Mouse (Mus musculus): ENCODE measurements around the gene Ano8.

Ano8 gene

GRCm38 (mm10) chr8:71470146-71470912 lies 15.4 kb downstream of the Ano8 start:
- no peak for DNase-seq

GRCm38 (mm10) chr8:71469411-71469810 lies 16.4 kb downstream of the Ano8 start:
- DNase-seq, result peak; percentile 63

GRCm38 (mm10) chr8:71468916-71469315 lies 16.8 kb downstream of the Ano8 start, which contains the start of gene Dda1:
Gene Dda1, plus strand, starts transcription at chr8:71469199.
- peak; percentile 96 for DNase-seq

GRCm38 (mm10) chr8:71468001-71468400 lies 17.8 kb downstream of the Ano8 start:
- DNase-seq, result no peak

- DNase-seq, result no peak
Observed at GRCm38 (mm10) chr8:71467201-71467600, 18.6 kb downstream of the Ano8 start.

GRCm38 (mm10) chr8:71466198-71466597 lies 19.6 kb downstream of the Ano8 start:
- DNase-seq, result no peak

GRCm38 (mm10) chr8:71465733-71466132 lies 20.0 kb downstream of the Ano8 start:
- DNase-seq, result no peak

GRCm38 (mm10) chr8:71464513-71465500 lies 21.0 kb downstream of the Ano8 start, which contains the start of gene Mrpl34:
Gene Mrpl34, plus strand, starts transcription at chr8:71464959.
- DNase-seq, result peak; percentile 99

- peak; percentile 99 for DNase-seq
Observed at GRCm38 (mm10) chr8:71463188-71464033, 22.4 kb downstream of the Ano8 start, which contains the start of gene Abhd8. Gene Abhd8, minus strand, starts transcription at chr8:71463655.

GRCm38 (mm10) chr8:71462786-71463185 lies 23.0 kb downstream of the Ano8 start:
- peak; percentile 87 for DNase-seq

- DNase-seq, result no peak
Observed at GRCm38 (mm10) chr8:71462191-71462590, 23.6 kb downstream of the Ano8 start.

GRCm38 (mm10) chr8:71461152-71461840 lies 24.5 kb downstream of the Ano8 start:
- DNase-seq, result no peak

- no peak for DNase-seq
Observed at GRCm38 (mm10) chr8:71460716-71461115, 25.0 kb downstream of the Ano8 start.

- DNase-seq, result peak; percentile 4
Observed at GRCm38 (mm10) chr8:71457659-71458270, 28.0 kb downstream of the Ano8 start.

GRCm38 (mm10) chr8:71456906-71457305 lies 28.9 kb downstream of the Ano8 start:
- DNase-seq, result no peak

GRCm38 (mm10) chr8:71454668-71455067 lies 31.1 kb downstream of the Ano8 start:
- no peak for DNase-seq

GRCm38 (mm10) chr8:71452669-71453068 lies 33.1 kb downstream of the Ano8 start:
- DNase-seq, result no peak

GRCm38 (mm10) chr8:71451777-71452176 lies 34.0 kb downstream of the Ano8 start:
- DNase-seq, result no peak

- DNase-seq, result no peak
Observed at GRCm38 (mm10) chr8:71451337-71451736, 34.4 kb downstream of the Ano8 start.

GRCm38 (mm10) chr8:71445096-71445495 lies 40.7 kb downstream of the Ano8 start:
- no peak for DNase-seq

GRCm38 (mm10) chr8:71441404-71441803 lies 44.4 kb downstream of the Ano8 start:
- DNase-seq, result peak; percentile 62

All from thymus, postnatal 25 days (tissue).